Mouse (Mus musculus) liver, embryonic 14.5 days (tissue): Measurements from ENCODE around the gene Prx. TPM values are rescaled to one million over a fixed set of nuclear protein-coding genes. Genes with fewer than 3 reads are reported as not detected.

ENCODE experiments used
- ATAC-seq: fragments of 200-750 bp; cut with Nextera tagmentation; 2 replicates; pipeline ENCODE4 v1.8.0; 2017; ENCODE audit warnings: moderate number of reproducible peaks, mild to moderate bottlenecking, moderate library complexity; ENCODE audit not compliant: insufficient read depth
- DNase-seq, 3 experiments: peaks; one replicate each; pipeline ENCODE4 v3.0.0-alpha.2; 2012 to 2013; ENCODE audit warnings: low read depth in 3 of 3, low spot score in 3 of 3
- H3K27ac ChIP-seq: fragments of 300-500 bp; sonication (generic); 2 replicates; pipeline ENCODE4 v1.5.1; 2014; ENCODE audit warnings: moderate library complexity, mild to moderate bottlenecking, control low read depth, inconsistent platforms
- H3K27me3 ChIP-seq: fragments of 300-500 bp; sonication (generic); 2 replicates; pipeline ENCODE4 v1.6.1; 2014; ENCODE audit warnings: mild to moderate bottlenecking, low read length, moderate library complexity; ENCODE audit not compliant: control insufficient read depth, insufficient read depth
- H3K36me3 ChIP-seq: fragments of 300-500 bp; sonication (generic); replicated peaks from 2 replicates; pipeline ENCODE4 v1.6.1; 2014; ENCODE audit warnings: low read depth; ENCODE audit not compliant: control insufficient read depth, insufficient read depth
- H3K4me1 ChIP-seq, 2 experiments: fragments of 200-500 bp in 1 of 2; fragments of 300-500 bp in 1 of 2; sonication (generic) in 1 of 2; replicated peaks; 2 replicates each; pipeline ENCODE4 v1.6.1; 2012 to 2014; ENCODE audit warnings: antibody characterized with exemption in 1 of 2, inconsistent platforms in 1 of 2, low read length in 1 of 2; ENCODE audit not compliant: control insufficient read depth in 2 of 2, insufficient read depth in 2 of 2
- H3K4me2 ChIP-seq: fragments of 300-500 bp; sonication (generic); 2 replicates; pipeline ENCODE4 v1.6.1; 2014; ENCODE audit warnings: low read depth, mild to moderate bottlenecking, control low read depth, moderate library complexity
- H3K4me3 ChIP-seq, 2 experiments: fragments of 200-500 bp in 1 of 2; fragments of 300-500 bp in 1 of 2; sonication (generic) in 1 of 2; 2 replicates each; pipeline ENCODE4 v1.5.1; 2012 to 2014; ENCODE audit warnings: low read depth in 2 of 2, low read length in 2 of 2, mild to moderate bottlenecking in 2 of 2, control low read depth in 1 of 2, inconsistent platforms in 1 of 2, moderate library complexity in 1 of 2; ENCODE audit not compliant: insufficient read depth in 1 of 2
- H3K9ac ChIP-seq: fragments of 300-500 bp; sonication (generic); replicated peaks from 2 replicates; pipeline ENCODE4 v1.6.1; 2014; ENCODE audit warnings: mild to moderate bottlenecking, control low read depth, moderate library complexity
- H3K9me3 ChIP-seq: fragments of 300-500 bp; sonication (generic); 2 replicates; pipeline ENCODE4 v1.6.1; 2016; ENCODE audit warnings: low read length, mixed read lengths; ENCODE audit not compliant: control insufficient read depth
- CTCF ChIP-seq: IDR thresholded peaks from 2 replicates; pipeline ENCODE4 v1.5.1; 2016; ENCODE audit warnings: antibody characterized with exemption, low read depth, control low read depth
- EP300 ChIP-seq: IDR thresholded peaks from 2 replicates; pipeline ENCODE4 v1.6.1; 2016; ENCODE audit warnings: antibody characterized with exemption, low read depth
- WGBS: fragments of 180-500 bp; shearing (Covaris S2); extraction: QIAGEN DNeasy Blood & Tissue Kit; methylation state at CpG from one replicate; pipeline ENCODE4 v1.1.7; 2014; ENCODE audit not compliant: insufficient replicate concordance; 5-methylcytosine and 5-hydroxymethylcytosine counted together
- polyA plus RNA-seq, 2 experiments: library from polyadenylated mRNA; depleted of rRNA in 1 of 2; stranded (reverse) in 1 of 2; unstranded in 1 of 2; fragments of >200 nt; fragmentation: Nextera tagmentation in 1 of 2; extraction: Ambion mirVana in 1 of 2; gene quantifications; 2 replicates each; pipeline versions ENCODE4 v1.2.1 to v1.2.3; 2012 to 2014

Prx gene
- polyA plus RNA-seq, 2 experiments, result 0.23 to 0.73 TPM

DNA sequence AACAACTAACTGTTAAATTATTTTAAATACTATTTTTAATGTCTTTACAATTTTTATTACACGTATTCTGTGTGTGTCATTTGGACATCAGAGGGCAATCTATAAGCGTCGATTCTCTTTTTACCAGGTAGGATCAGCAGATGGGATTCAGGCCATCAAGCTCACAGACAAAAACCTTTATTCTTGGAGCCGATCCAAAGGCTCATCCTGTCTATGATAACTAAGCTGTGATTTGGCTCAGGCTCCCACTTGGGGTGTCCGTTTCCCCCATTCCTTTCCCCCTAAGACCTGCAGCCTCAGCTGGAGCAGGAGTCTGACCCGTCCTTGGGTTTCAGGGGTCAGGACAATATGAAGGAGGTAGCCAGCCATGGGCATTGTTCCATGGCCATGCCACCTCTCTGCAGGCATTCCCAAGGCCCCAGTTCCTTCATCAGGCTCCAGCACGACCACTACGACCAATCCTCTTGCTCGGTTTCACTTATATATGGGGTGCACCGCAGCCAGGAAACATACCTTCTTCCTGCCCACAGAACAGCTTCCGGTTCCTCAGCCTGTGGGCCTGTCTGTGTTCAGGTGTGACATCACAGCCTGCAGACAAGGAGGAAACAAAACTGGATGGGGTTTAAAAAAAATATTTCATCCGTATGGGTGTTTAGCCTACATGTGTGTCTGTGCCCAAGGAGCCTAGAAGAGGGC, 45.7 kb downstream of the Prx start:
- DNase-seq (no peak), ATAC-seq (no peak)
- H3K27me3 ChIP-seq, result no peaks in the 10 kb centered on the region
- H3K4me1 ChIP-seq, result peaks cover 31 to 32% of the 10 kb centered on the region in 2 experiments
- no peak overlapping the region for H3K9ac ChIP-seq
- no peaks in the 10 kb centered on the region for H3K9me3 ChIP-seq
- no peak overlapping the region for H3K27ac ChIP-seq
- no peak overlapping the region for H3K4me3 ChIP-seq
- WGBS, result 45% methylated on average over 12 of the region's 12 CpGs
- H3K36me3 ChIP-seq, result no peaks in the 10 kb centered on the region; the same call in 1 of the 2 replicates
- H3K4me2 ChIP-seq, result no peak overlapping the region
- TF ChIP-seq CTCF, result no peak
- TF ChIP-seq EP300, result no peak

DNA sequence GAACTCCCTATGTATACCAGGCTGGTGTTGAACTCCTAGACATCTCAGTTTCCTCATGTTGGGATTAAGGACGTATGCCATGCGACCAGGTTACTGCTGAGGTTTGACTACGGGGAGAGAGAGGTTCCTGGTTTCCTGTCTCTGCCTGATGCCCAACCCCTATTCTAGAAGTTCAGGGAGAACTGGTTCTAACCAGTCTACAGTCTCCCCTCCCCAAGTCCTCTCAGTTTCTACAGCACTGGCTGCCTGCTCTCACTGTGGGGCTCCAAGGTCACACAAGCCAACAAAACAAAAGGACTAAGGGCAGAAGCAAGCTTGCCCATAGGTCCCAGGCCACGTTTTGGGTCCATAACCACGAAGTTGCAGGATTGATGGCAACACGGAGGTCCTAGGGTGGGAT, 50.5 kb downstream of the Prx start:
- no peak overlapping the region for H3K4me2 ChIP-seq
- H3K27ac ChIP-seq, result no peak overlapping the region
- H3K9me3 ChIP-seq, result no peaks in the 10 kb centered on the region
- ATAC-seq, result no peak
- H3K36me3 ChIP-seq, result no peaks in the 10 kb centered on the region
- DNase-seq, result no peak
- WGBS, result 47% methylated on average over 6 of the region's 6 CpGs
- H3K27me3 ChIP-seq, result no peaks in the 10 kb centered on the region
- H3K4me3 ChIP-seq, result no peak overlapping the region
- peaks cover 10 to 11% of the 10 kb centered on the region in 2 experiments for H3K4me1 ChIP-seq
- TF ChIP-seq EP300 (no peak), CTCF (no peak)
- H3K9ac ChIP-seq, result no peak overlapping the region

DNA sequence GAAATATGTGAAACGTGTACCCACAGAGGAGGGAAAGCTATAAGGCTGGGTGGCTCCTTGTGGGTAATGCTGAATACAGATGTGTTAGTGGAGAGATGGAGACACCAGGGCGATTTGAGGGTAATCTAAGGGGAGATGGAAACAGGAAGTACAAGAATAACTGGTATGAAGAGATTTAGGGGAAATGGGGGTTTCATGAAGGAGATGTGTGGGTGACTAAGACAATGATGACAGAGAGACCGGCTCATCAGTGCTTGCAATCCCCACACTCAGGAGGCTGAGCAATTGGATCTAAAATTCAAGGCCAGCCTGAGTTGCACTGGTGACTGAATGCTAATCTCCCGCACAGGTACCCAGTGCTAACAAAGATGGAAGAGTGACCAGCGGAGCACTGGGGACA, 52.9 kb downstream of the Prx start:
- ATAC-seq, result no peak
- H3K27ac ChIP-seq, result no peak overlapping the region; the same call in 1 of the 2 replicates

DNA sequence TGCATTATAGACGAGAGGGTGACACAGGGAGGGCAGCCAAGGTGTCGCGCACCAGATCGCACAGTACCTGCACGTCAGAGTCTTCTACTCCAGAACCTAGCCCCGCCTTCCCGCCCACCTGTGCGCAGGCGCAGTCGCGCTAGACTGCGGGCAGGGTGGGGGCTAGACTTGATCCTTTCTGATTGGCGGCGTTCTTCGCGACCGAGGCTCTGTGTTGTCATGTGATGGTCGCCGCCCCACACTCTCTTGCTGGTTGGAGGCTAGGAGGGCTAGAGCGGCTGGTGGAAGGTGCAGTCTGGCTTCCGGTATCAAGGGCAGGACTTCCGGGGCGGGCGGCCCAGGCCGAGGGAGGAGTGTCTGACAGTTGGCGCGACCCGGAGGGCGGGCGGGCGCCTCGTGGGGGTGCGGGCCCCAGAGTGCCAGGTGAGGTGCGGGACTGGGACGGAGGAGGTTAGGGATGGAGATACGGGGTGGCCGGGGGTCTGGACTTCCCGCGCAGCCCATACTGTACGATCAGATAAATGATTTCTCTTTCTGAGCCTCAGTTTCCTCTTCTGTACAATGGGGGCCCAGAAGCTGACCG, 53.9 kb downstream of the Prx start, which contains the start of the genes Pld3 and 2310022A10Rik:
Gene Pld3 (minus strand): TSS at position 288 of the 583 bp plus-strand sequence.
Gene 2310022A10Rik (plus strand): TSS at position 303 of the 583 bp plus-strand sequence.
- H3K4me3 ChIP-seq, result peak within 1 kb of the TSS; percentile 93 to 95
- WGBS, result under 1% methylated on average over 41 of the region's 41 CpGs
- peaks cover 7 to 11% of the 10 kb centered on the region in 2 experiments for H3K4me1 ChIP-seq
- DNase-seq (peak; percentile 93 to 95 (median 93)), ATAC-seq (peak; percentile 100)
- H3K4me2 ChIP-seq, result peak within 1 kb of the TSS; percentile 93
- no peaks in the 10 kb centered on the region for H3K27me3 ChIP-seq
- peak within 1 kb of the TSS; percentile 85 for H3K9ac ChIP-seq
- no peak; the same call in 1 of the 2 replicates for TF ChIP-seq EP300
- TF ChIP-seq CTCF, result no peak
- no peaks in the 10 kb centered on the region for H3K9me3 ChIP-seq
- H3K27ac ChIP-seq, result peak within 1 kb of the TSS; percentile 69
- H3K36me3 ChIP-seq, result peaks cover 8% of the 10 kb centered on the region

More for the DNA sequence above, 52.9 kb downstream of the Prx start:
- DNase-seq, result no peak
- Histone ChIP-seq H3K36me3 (peaks cover 8% of the 10 kb centered on the region), H3K9me3 (no peaks in the 10 kb centered on the region), H3K4me2 (peak overlapping the region; percentile 93), H3K4me3 (peak overlapping the region in 1 of 2 experiments; percentile 95; a peak in 2 of 4 replicates), H3K4me1 (peaks cover 7 to 11% of the 10 kb centered on the region in 2 experiments), H3K9ac (peak overlapping the region; percentile 85; the same call in 1 of the 2 replicates), H3K27me3 (no peaks in the 10 kb centered on the region)
- 45% methylated on average over 5 of the region's 5 CpGs for WGBS
- TF ChIP-seq EP300 (no peak), CTCF (no peak)

DNA sequence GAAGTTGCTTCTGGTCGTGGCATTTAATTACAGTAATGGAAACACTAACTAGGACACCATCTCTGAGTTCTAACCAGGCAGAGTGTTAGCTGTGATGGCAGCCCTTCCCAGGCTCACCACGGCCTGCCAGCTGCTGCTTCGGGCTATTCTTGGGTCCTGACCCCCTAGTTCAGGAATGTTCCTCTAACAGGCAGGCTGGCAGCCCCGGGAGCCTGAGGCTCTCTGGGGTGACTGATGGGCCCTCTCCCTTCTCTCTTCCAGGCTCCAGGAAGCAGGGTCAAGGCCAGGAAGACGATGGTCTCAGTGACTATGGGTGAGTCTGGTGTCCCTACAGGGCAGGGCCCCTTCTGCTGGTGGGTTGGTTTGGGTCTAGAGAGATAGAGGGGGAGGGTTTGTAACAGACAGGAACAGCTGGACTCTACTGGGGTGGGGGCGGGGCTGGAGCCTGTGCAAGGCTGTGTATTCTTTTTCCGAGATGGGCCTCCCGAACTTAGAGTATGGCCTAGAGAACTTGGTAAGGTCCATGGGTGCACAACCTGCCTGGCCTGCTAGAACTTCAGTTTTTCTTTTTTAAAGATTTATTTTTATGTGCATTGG, 61.3 kb downstream of the Prx start:
- Histone ChIP-seq H3K9ac (no peak overlapping the region), H3K4me1 (peaks cover 2 to 3% of the 10 kb centered on the region in 2 experiments; a peak in 2 of 4 replicates), H3K27me3 (no peaks in the 10 kb centered on the region), H3K27ac (no peak overlapping the region), H3K9me3 (no peaks in the 10 kb centered on the region), H3K36me3 (peaks cover 20% of the 10 kb centered on the region), H3K4me2 (no peak overlapping the region), H3K4me3 (no peak overlapping the region)
- no peak for TF ChIP-seq EP300
- TF ChIP-seq CTCF, result no peak
- DNase-seq (no peak), ATAC-seq (no peak)
- 38% methylated on average over 8 of the region's 8 CpGs for WGBS
